Mouse (Mus musculus): ENCODE data around the gene Arsb.

- TF ChIP-seq CTCF (IDR thresholded peaks at IDR 0.05; ENCODE audit: low read depth, low read length) (no peak), POLR2A (IDR thresholded peaks at IDR 0.05; ENCODE audit: extremely low read depth, insufficient read depth, low read length) (no peak)
These were observed 166.7 kb downstream of the Arsb start for GRCm38 (mm10) chr13:93938118-93938517.
